Mouse (Mus musculus): ENCODE results near the gene Fxyd1.

GRCm38 (mm10) chr7:31076492-31076891 is 19.5 kb upstream of the Fxyd1 start, which contains the start of gene Fxyd3:
- TF ChIP-seq CTCF (IDR thresholded peaks at IDR 0.05) (no peak), EP300 (IDR thresholded peaks at IDR 0.05) (no peak)
